Mouse (Mus musculus) midbrain, embryonic 16.5 days (tissue): ENCODE measurements around the gene Agmo. TPM values are rescaled to one million over a fixed set of nuclear protein-coding genes. Genes with fewer than 3 reads are reported as not detected.

Experiments
- ATAC-seq: fragments of 200-750 bp; cut with Nextera tagmentation; 2 replicates; pipeline ENCODE4 v1.8.0; 2017; ENCODE audit warnings: moderate TSS enrichment
- H3K27ac ChIP-seq: fragments of 300-500 bp; sonication (generic); 2 replicates; pipeline ENCODE4 v1.5.1; 2014; ENCODE audit warnings: mild to moderate bottlenecking, low read length, mixed read lengths
- H3K27me3 ChIP-seq: fragments of 300-500 bp; sonication (generic); 2 replicates; pipeline ENCODE4 v1.6.1; 2014; ENCODE audit warnings: low read depth, low read length, mixed read lengths; ENCODE audit not compliant: control insufficient read depth, insufficient read depth
- H3K36me3 ChIP-seq: fragments of 300-500 bp; sonication (generic); 2 replicates; pipeline ENCODE4 v1.6.1; 2014; ENCODE audit warnings: mild to moderate bottlenecking, low read length, moderate library complexity, mixed read lengths; ENCODE audit not compliant: control insufficient read depth, insufficient read depth
- H3K4me1 ChIP-seq: fragments of 300-500 bp; sonication (generic); 2 replicates; pipeline ENCODE4 v1.6.1; 2014; ENCODE audit warnings: mild to moderate bottlenecking, low read length, mixed read lengths; ENCODE audit not compliant: control insufficient read depth, insufficient read depth
- H3K4me2 ChIP-seq: fragments of 300-500 bp; sonication (generic); 2 replicates; pipeline ENCODE4 v1.6.1; 2014; ENCODE audit warnings: mild to moderate bottlenecking, low read length, mixed read lengths
- H3K4me3 ChIP-seq: fragments of 300-500 bp; sonication (generic); 2 replicates; pipeline ENCODE4 v1.5.1; 2014; ENCODE audit warnings: low read depth, mild to moderate bottlenecking, low read length, moderate library complexity, mixed read lengths
- H3K9ac ChIP-seq: fragments of 300-500 bp; sonication (generic); 2 replicates; pipeline ENCODE4 v1.6.1; 2014; ENCODE audit warnings: low read depth, low read length, mixed read lengths
- H3K9me3 ChIP-seq: fragments of 300-500 bp; sonication (generic); replicated peaks from 2 replicates; pipeline ENCODE4 v1.6.1; 2014; ENCODE audit warnings: mild to moderate bottlenecking, low read length, mixed read lengths; ENCODE audit not compliant: control insufficient read depth, poor library complexity, severe bottlenecking
- WGBS: fragments of 180-500 bp; shearing (Covaris S2); extraction: QIAGEN DNeasy Blood & Tissue Kit; methylation state at CpG from one replicate; pipeline ENCODE4 v1.1.7; 2014; 5-methylcytosine and 5-hydroxymethylcytosine counted together
- polyA plus RNA-seq: library from polyadenylated mRNA; unstranded; fragments of >200 nt; fragmentation: Nextera tagmentation; extraction: Ambion mirVana; gene quantifications from 2 replicates; pipeline ENCODE4 v1.2.1, GENCODE M21; 2015

Gene Agmo
- polyA plus RNA-seq = 0.63 and 0.79 TPM in 2 replicates

- Histone ChIP-seq H3K27me3 (no peaks in the 10 kb centered on the region), H3K4me2 (no peak within 1 kb of the TSS), H3K36me3 (no peaks in the 10 kb centered on the region), H3K27ac (no peak within 1 kb of the TSS), H3K9ac (no peak within 1 kb of the TSS), H3K9me3 (no peaks in the 10 kb centered on the region), H3K4me3 (no peak within 1 kb of the TSS), H3K4me1 (no peaks in the 10 kb centered on the region)
- ATAC-seq = no peak
- 60% methylated on average over 4 of the region's 4 CpGs for WGBS
Observed at GRCm38 (mm10) chr12:37241566-37242021, at the start of gene Agmo. Gene Agmo (plus strand): TSS chr12:37241641.

GRCm38 (mm10) chr12:37231119-37231518 is 10.3 kb upstream of the Agmo start:
- 86% methylated on average over 1 of the region's 1 CpGs for WGBS
- no peak overlapping the region for H3K4me2 ChIP-seq
- H3K4me3 ChIP-seq = no peak overlapping the region
- ATAC-seq = no peak
- no peak overlapping the region for H3K27ac ChIP-seq
- no peaks in the 10 kb centered on the region for H3K27me3 ChIP-seq
- no peaks in the 10 kb centered on the region for H3K9me3 ChIP-seq
- H3K4me1 ChIP-seq = no peaks in the 10 kb centered on the region
- H3K36me3 ChIP-seq = no peaks in the 10 kb centered on the region
- no peak overlapping the region for H3K9ac ChIP-seq

- 82% methylated on average over 5 of the region's 5 CpGs for WGBS
- ATAC-seq = no peak
- H3K4me2 ChIP-seq = no peak overlapping the region
Observed at GRCm38 (mm10) chr12:37240975-37241565, 371 bp upstream of the Agmo start.

GRCm38 (mm10) chr12:37242484-37242883 is 1.0 kb downstream of the Agmo start:
- no peaks in the 10 kb centered on the region for H3K9me3 ChIP-seq
- no peaks in the 10 kb centered on the region for H3K4me1 ChIP-seq
- 92% methylated on average over 3 of the region's 3 CpGs for WGBS
- no peak overlapping the region for H3K4me3 ChIP-seq
- H3K27ac ChIP-seq = no peak overlapping the region
- H3K4me2 ChIP-seq = no peak overlapping the region
- H3K27me3 ChIP-seq = no peaks in the 10 kb centered on the region
- no peak overlapping the region for H3K9ac ChIP-seq
- no peak for ATAC-seq
- no peaks in the 10 kb centered on the region for H3K36me3 ChIP-seq

More at GRCm38 (mm10) chr12:37240975-37241565, 371 bp upstream of the Agmo start:
- H3K36me3 ChIP-seq = no peaks in the 10 kb centered on the region
- H3K4me1 ChIP-seq = no peaks in the 10 kb centered on the region
- no peaks in the 10 kb centered on the region for H3K27me3 ChIP-seq
- no peaks in the 10 kb centered on the region for H3K9me3 ChIP-seq
- H3K27ac ChIP-seq = no peak overlapping the region
- H3K9ac ChIP-seq = no peak overlapping the region
- H3K4me3 ChIP-seq = no peak overlapping the region

GRCm38 (mm10) chr12:37244876-37245275 is 3.4 kb downstream of the Agmo start:
- H3K4me3 ChIP-seq = no peak overlapping the region
- no peak for ATAC-seq
- no peak overlapping the region for H3K27ac ChIP-seq
- H3K9me3 ChIP-seq = no peaks in the 10 kb centered on the region
- 98% methylated on average over 1 of the region's 1 CpGs for WGBS
- no peaks in the 10 kb centered on the region for H3K36me3 ChIP-seq
- H3K4me1 ChIP-seq = no peaks in the 10 kb centered on the region
- no peaks in the 10 kb centered on the region for H3K27me3 ChIP-seq
- H3K4me2 ChIP-seq = no peak overlapping the region
- no peak overlapping the region for H3K9ac ChIP-seq

GRCm38 (mm10) chr12:37251688-37252087 is 10.2 kb downstream of the Agmo start:
- no peaks in the 10 kb centered on the region for H3K27me3 ChIP-seq
- H3K4me1 ChIP-seq = no peaks in the 10 kb centered on the region
- H3K9ac ChIP-seq = no peak overlapping the region
- no peak overlapping the region for H3K27ac ChIP-seq
- H3K9me3 ChIP-seq = no peaks in the 10 kb centered on the region
- H3K36me3 ChIP-seq = no peaks in the 10 kb centered on the region
- ATAC-seq = no peak
- no peak overlapping the region for H3K4me2 ChIP-seq
- H3K4me3 ChIP-seq = no peak overlapping the region
- 93% methylated on average over 5 of the region's 5 CpGs for WGBS

GRCm38 (mm10) chr12:37257099-37257498 is 15.7 kb downstream of the Agmo start:
- no peak overlapping the region for H3K27ac ChIP-seq
- H3K27me3 ChIP-seq = no peaks in the 10 kb centered on the region
- ATAC-seq = no peak
- no peaks in the 10 kb centered on the region for H3K36me3 ChIP-seq
- H3K9ac ChIP-seq = no peak overlapping the region
- no peaks in the 10 kb centered on the region for H3K9me3 ChIP-seq
- H3K4me1 ChIP-seq = no peaks in the 10 kb centered on the region
- no peak overlapping the region for H3K4me3 ChIP-seq
- H3K4me2 ChIP-seq = no peak overlapping the region
- 82% methylated on average over 2 of the region's 2 CpGs for WGBS

- Histone ChIP-seq H3K36me3 (no peaks in the 10 kb centered on the region), H3K9me3 (no peaks in the 10 kb centered on the region), H3K27ac (no peak overlapping the region), H3K9ac (no peak overlapping the region), H3K4me2 (no peak overlapping the region), H3K27me3 (no peaks in the 10 kb centered on the region), H3K4me1 (no peaks in the 10 kb centered on the region), H3K4me3 (no peak overlapping the region)
- ATAC-seq = no peak
Observed at GRCm38 (mm10) chr12:37259771-37260528, 18.5 kb downstream of the Agmo start.

GRCm38 (mm10) chr12:37263685-37264084 is 22.2 kb downstream of the Agmo start:
- Histone ChIP-seq H3K4me3 (no peak overlapping the region), H3K27ac (no peak overlapping the region), H3K4me2 (no peak overlapping the region), H3K27me3 (no peaks in the 10 kb centered on the region), H3K9me3 (no peaks in the 10 kb centered on the region), H3K36me3 (no peaks in the 10 kb centered on the region), H3K9ac (no peak overlapping the region), H3K4me1 (no peaks in the 10 kb centered on the region)
- WGBS = 89% methylated on average over 3 of the region's 3 CpGs
- no peak for ATAC-seq
